Mouse (Mus musculus) limb, embryonic 11.5 days (tissue): ENCODE measurements at regions not wholly inside any gene's neighbourhood (a gene's known extent, or its start where the extent isn't known, plus 50 kb on each side); places are given as distances from the start of the nearest gene placed in this dataset.

Experiments
- ATAC-seq: fragments of 200-750 bp; cut with Nextera tagmentation; 2 replicates; pipeline ENCODE4 v1.8.0; 2017; ENCODE audit warnings: low read depth; ENCODE audit not compliant: insufficient number of reproducible peaks, low FRiP score, low TSS enrichment
- DNase-seq: peaks from one replicate; pipeline ENCODE4 v3.0.0-alpha.2; 2015; ENCODE audit warnings: low spot score
- H3K27ac ChIP-seq: fragments of 300-500 bp; sonication (generic); replicated peaks from 2 replicates; pipeline ENCODE4 v1.5.1; 2014; ENCODE audit warnings: low read depth, mild to moderate bottlenecking, low read length
- H3K27me3 ChIP-seq: fragments of 300-500 bp; sonication (generic); 2 replicates; pipeline ENCODE4 v1.6.1; 2014; ENCODE audit warnings: mild to moderate bottlenecking, low read length, mixed read lengths; ENCODE audit not compliant: control insufficient read depth, insufficient read depth
- H3K36me3 ChIP-seq: fragments of 300-500 bp; sonication (generic); 2 replicates; pipeline ENCODE4 v1.6.1; 2014; ENCODE audit warnings: mild to moderate bottlenecking, low read length, moderate library complexity, mixed read lengths; ENCODE audit not compliant: control insufficient read depth, insufficient read depth
- H3K4me1 ChIP-seq: fragments of 300-500 bp; sonication (generic); 2 replicates; pipeline ENCODE4 v1.6.1; 2014; ENCODE audit warnings: low read length, mixed read lengths; ENCODE audit not compliant: control insufficient read depth, insufficient read depth
- H3K4me2 ChIP-seq: fragments of 300-500 bp; sonication (generic); 2 replicates; pipeline ENCODE4 v1.6.1; 2014; ENCODE audit warnings: low read depth, mild to moderate bottlenecking, moderate library complexity; ENCODE audit not compliant: severe bottlenecking
- H3K4me3 ChIP-seq: fragments of 300-500 bp; sonication (generic); 2 replicates; pipeline ENCODE4 v1.5.1; 2014; ENCODE audit warnings: low read depth, low read length
- H3K9ac ChIP-seq: fragments of 300-500 bp; sonication (generic); 2 replicates; pipeline ENCODE4 v1.6.1; 2014; ENCODE audit warnings: mild to moderate bottlenecking, low read length
- H3K9me3 ChIP-seq: fragments of 300-500 bp; sonication (generic); 2 replicates; pipeline ENCODE4 v1.6.1; 2016; ENCODE audit warnings: low read length; ENCODE audit not compliant: control insufficient read depth
- WGBS: fragments of 180-500 bp; shearing (Covaris S2); extraction: QIAGEN DNeasy Blood & Tissue Kit; methylation state at CpG from one replicate; pipeline ENCODE4 v1.1.7; 2014; 5-methylcytosine and 5-hydroxymethylcytosine counted together

DNA sequence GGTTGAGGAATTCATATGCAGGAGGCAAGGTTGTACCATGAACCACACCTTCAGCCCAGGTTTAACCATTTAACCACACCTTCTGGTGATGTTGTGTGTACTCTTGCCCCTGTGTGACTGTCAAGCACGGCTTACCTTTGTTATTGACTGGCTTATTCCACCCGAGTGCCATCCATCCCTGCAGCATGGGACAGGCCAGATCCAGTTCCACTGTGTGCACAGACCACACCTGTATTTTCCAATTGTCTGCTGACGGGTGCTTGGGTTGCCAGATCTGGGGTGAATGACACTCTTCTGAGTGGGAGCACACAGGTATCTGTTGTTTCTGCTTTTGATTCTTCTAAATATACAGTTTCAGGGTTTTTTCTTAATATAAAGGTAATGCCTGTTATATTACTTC lies 196.1 kb downstream of the Tex29 start:
- H3K36me3 ChIP-seq = no peaks in the 10 kb centered on the region
- H3K4me3 ChIP-seq = no peak overlapping the region
- ATAC-seq = no peak
- no peaks in the 10 kb centered on the region for H3K27me3 ChIP-seq
- no peak for DNase-seq
- no peak overlapping the region for H3K4me2 ChIP-seq
- WGBS = 83% methylated on average over 3 of the region's 3 CpGs
- H3K4me1 ChIP-seq = no peaks in the 10 kb centered on the region
- H3K9ac ChIP-seq = no peak overlapping the region
- no peaks in the 10 kb centered on the region for H3K9me3 ChIP-seq
- H3K27ac ChIP-seq = no peak overlapping the region

DNA sequence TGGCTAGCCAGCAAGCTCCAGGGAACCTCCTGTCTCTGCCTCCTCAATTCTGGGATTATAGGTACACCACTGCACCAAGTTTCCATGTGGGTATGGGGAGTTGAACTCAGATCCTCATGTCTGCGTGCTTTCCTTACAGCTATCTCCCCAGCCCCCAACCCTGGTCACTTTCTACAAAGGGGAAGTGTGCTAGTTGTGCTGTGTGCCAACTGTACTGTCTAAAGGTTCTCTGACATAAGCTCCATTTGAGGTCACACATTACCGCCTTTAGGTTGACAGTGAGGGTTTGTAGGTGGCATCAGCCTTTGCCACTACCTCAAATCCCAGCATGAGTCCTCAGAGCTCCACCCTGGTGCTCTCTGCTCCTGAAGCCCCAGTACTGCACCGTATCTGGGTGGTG lies 200.7 kb downstream of the Tex29 start:
- 68% methylated on average over 3 of the region's 3 CpGs for WGBS
- DNase-seq (no peak), ATAC-seq (no peak)
- Histone ChIP-seq H3K4me2 (no peak overlapping the region), H3K36me3 (no peaks in the 10 kb centered on the region), H3K4me1 (peaks cover 5% of the 10 kb centered on the region), H3K9me3 (no peaks in the 10 kb centered on the region), H3K9ac (no peak overlapping the region), H3K4me3 (no peak overlapping the region), H3K27ac (no peak overlapping the region), H3K27me3 (no peaks in the 10 kb centered on the region)

DNA sequence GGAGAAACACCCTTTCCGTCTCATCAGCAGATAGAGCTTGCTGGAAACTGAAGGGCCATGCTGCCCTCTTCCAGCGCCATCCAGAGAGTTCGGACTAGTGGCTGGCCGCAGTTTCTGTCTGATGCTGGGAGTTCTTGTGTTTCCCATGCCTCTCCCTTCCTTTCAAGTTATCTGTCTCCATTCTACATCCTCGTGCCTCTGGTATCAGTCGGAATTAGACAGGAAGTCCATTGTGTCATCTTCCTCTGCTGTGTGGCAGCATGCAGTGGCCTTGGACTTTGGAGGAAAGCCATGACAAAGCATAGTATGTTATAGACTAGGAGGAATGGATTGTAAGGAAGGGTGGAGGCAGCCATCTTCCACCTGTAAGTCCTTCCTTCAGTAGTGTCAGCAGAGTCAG lies 201.4 kb downstream of the Tex29 start:
- Histone ChIP-seq H3K9me3 (no peaks in the 10 kb centered on the region), H3K27me3 (no peaks in the 10 kb centered on the region), H3K4me3 (no peak overlapping the region), H3K27ac (no peak overlapping the region), H3K9ac (no peak overlapping the region), H3K4me2 (no peak overlapping the region), H3K36me3 (no peaks in the 10 kb centered on the region), H3K4me1 (peaks cover 5% of the 10 kb centered on the region)
- DNase-seq (no peak), ATAC-seq (no peak)
- 53% methylated on average over 6 of the region's 6 CpGs for WGBS

DNA sequence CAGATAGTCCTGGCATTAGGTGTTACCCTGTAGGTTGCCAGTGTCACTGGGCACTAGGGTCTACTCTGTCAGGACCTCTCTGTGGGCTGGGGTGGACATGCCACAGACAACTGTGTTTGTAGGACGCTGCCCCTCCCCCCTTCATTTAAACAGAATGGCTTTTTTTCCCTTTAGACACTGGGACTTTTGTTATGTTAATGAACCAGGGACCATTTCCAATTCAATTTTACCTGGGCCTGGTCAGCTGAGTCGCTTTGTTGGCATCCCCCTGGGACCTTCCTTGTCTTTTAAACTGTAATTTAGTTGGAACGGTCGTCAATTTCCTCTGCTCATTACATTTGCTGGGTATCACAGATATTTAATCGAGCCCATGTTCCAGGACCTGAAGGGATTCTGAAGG lies 210.6 kb downstream of the Tex29 start:
- Histone ChIP-seq H3K4me2 (no peak overlapping the region), H3K27ac (no peak overlapping the region), H3K4me3 (no peak overlapping the region), H3K36me3 (no peaks in the 10 kb centered on the region), H3K9me3 (no peaks in the 10 kb centered on the region), H3K9ac (no peak overlapping the region), H3K4me1 (no peaks in the 10 kb centered on the region), H3K27me3 (no peaks in the 10 kb centered on the region)
- ATAC-seq (no peak), DNase-seq (no peak)
- WGBS = 42% methylated on average over 5 of the region's 5 CpGs

DNA sequence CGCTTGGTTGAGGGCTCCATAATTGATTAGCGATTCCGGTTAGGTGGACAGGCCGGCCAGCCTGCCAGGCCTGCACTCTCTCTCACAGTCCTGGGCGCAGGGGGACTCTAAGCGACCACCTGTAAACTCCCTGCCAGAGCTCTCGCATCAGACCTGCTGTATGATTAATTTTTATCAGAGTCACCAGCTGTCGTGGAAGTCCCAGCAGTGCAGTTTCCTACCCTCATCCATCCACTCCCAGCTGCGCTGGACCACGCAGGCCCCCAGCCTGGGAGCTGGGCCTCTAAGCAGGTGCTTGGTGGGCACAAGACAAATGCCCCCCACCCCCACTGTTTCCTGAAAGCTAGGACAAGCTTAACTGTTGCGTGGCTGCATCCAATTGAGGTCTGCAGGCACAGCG lies 211.1 kb downstream of the Tex29 start:
- no peak overlapping the region for H3K4me3 ChIP-seq
- DNase-seq = no peak
- H3K9ac ChIP-seq = no peak overlapping the region
- no peaks in the 10 kb centered on the region for H3K9me3 ChIP-seq
- no peaks in the 10 kb centered on the region for H3K27me3 ChIP-seq
- WGBS = 43% methylated on average over 12 of the region's 12 CpGs
- H3K27ac ChIP-seq = no peak overlapping the region
- no peaks in the 10 kb centered on the region for H3K36me3 ChIP-seq
- no peaks in the 10 kb centered on the region for H3K4me1 ChIP-seq
- H3K4me2 ChIP-seq = no peak overlapping the region
- ATAC-seq = no peak

DNA sequence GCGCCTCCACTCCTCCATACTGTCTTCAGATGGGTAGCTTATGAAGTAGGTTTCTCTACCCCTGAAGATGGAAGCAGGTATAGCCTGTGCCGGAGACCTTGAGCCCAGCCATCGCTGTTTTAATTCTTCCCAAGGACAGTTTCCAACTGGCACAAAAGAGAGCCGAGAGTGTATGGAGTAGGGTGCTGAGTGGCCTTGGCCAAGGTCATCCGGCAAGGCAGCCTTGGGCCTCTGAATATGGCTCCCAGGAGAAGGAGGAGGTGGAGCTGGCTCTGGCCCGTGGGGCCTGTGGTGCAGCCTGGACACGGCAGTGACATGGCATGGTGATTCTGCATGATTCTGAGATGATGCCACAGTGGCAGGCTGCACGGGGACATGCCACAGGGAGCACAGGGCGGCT lies 215.7 kb downstream of the Tex29 start:
- H3K4me1 ChIP-seq = no peaks in the 10 kb centered on the region
- ATAC-seq = no peak
- H3K9me3 ChIP-seq = no peaks in the 10 kb centered on the region
- no peak for DNase-seq
- H3K9ac ChIP-seq = no peak overlapping the region
- no peaks in the 10 kb centered on the region for H3K36me3 ChIP-seq
- H3K4me3 ChIP-seq = no peak overlapping the region
- 93% methylated on average over 9 of the region's 9 CpGs for WGBS
- no peaks in the 10 kb centered on the region for H3K27me3 ChIP-seq
- no peak overlapping the region for H3K4me2 ChIP-seq
- H3K27ac ChIP-seq = no peak overlapping the region

DNA sequence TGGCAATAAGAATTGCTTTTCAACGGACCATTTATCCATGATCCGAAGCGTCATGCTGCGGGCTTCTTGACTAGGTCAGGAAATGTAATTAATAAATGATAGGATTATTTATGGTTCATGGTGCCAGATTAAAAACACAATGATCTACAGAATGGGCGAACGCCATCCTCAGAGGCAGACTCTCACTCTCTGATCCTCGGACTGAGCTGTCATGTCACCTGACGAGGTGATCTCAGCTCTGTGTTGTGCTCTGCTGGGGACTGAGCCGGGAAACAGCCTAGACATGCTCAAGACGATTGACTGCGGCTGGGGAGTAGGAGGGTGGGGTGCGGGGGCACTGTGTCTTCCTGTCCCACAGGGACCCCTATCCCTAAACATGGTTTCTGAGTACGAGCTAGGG lies 217.4 kb upstream of the A230072I06Rik start:
- ATAC-seq (no peak), DNase-seq (no peak)
- Histone ChIP-seq H3K27ac (no peak overlapping the region), H3K27me3 (no peaks in the 10 kb centered on the region), H3K9ac (no peak overlapping the region), H3K4me1 (no peaks in the 10 kb centered on the region), H3K4me2 (no peak overlapping the region), H3K9me3 (no peaks in the 10 kb centered on the region), H3K36me3 (no peaks in the 10 kb centered on the region), H3K4me3 (no peak overlapping the region)
- WGBS = 65% methylated on average over 13 of the region's 13 CpGs

DNA sequence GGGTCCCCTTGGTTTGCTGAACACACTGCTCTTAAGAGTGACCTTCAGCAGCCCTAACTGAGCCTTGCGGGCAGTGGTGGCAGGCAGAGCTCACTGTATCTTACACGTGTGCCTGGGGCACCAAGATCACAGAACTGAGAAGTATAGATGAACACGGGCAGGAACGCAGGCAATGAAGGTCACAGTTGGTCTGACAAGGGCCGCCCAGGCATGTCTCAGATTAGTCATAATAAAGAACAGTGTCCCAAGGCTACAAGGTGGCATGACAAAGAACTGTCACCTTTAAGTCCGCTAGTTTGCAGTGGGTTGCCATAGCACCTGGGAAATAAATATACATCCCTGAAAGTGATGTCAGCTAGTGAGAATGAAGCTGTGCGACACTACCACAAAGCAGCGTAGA lies 215.9 kb upstream of the A230072I06Rik start:
- no peaks in the 10 kb centered on the region for H3K4me1 ChIP-seq
- WGBS = 84% methylated on average over 8 of the region's 8 CpGs
- no peak overlapping the region for H3K4me2 ChIP-seq
- H3K27me3 ChIP-seq = no peaks in the 10 kb centered on the region
- no peak overlapping the region for H3K4me3 ChIP-seq
- no peaks in the 10 kb centered on the region for H3K9me3 ChIP-seq
- no peak overlapping the region for H3K9ac ChIP-seq
- DNase-seq (no peak), ATAC-seq (no peak)
- H3K27ac ChIP-seq = no peak overlapping the region
- no peaks in the 10 kb centered on the region for H3K36me3 ChIP-seq

DNA sequence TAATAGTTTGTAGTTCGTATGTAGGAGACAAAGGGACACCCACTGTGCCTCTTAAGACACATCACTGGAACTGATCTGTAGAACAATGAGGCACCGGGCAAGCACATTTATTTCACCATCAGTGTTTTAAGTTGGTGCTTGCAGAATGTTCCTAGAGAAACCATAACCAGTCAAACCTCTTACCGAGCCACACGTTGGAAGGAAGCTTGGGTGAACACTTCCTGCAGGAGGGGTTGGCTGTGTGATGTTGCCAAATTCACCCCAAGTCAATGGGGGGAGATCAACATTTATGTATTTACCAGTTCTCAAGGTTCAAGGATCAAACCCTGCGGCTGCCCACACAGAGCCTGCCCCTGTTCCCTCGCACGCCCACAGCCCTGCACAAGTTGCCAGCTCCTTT lies 214.0 kb upstream of the A230072I06Rik start:
- no peak overlapping the region for H3K9ac ChIP-seq
- no peak overlapping the region for H3K4me3 ChIP-seq
- H3K27ac ChIP-seq = no peak overlapping the region
- WGBS = 89% methylated on average over 7 of the region's 7 CpGs
- H3K36me3 ChIP-seq = no peaks in the 10 kb centered on the region
- ATAC-seq (no peak), DNase-seq (no peak)
- H3K4me1 ChIP-seq = no peaks in the 10 kb centered on the region
- no peaks in the 10 kb centered on the region for H3K9me3 ChIP-seq
- H3K4me2 ChIP-seq = no peak overlapping the region
- no peaks in the 10 kb centered on the region for H3K27me3 ChIP-seq
